Mouse (Mus musculus): ENCODE results near the gene Opalin.

Gene Opalin

GRCm38 (mm10) chr19:41076906-41077305 is at the start of gene Opalin:
Gene Opalin, minus strand, starts transcription at chr19:41077113.
- no peak for DNase-seq (ENCODE audit: extremely low spot score, low spot score)

GRCm38 (mm10) chr19:41123009-41123408 is 46.1 kb upstream of the Opalin start:
- DNase-seq (ENCODE audit: extremely low spot score, low spot score): no peak

GRCm38 (mm10) chr19:41119924-41120323 is 43.0 kb upstream of the Opalin start:
- no peak for DNase-seq (ENCODE audit: extremely low spot score, low spot score)

- no peak for DNase-seq (ENCODE audit: extremely low spot score, low spot score)
These were observed 41.4 kb upstream of the Opalin start for GRCm38 (mm10) chr19:41118346-41118745.

- DNase-seq (ENCODE audit: extremely low spot score, low spot score): no peak
These were observed 40.4 kb upstream of the Opalin start for GRCm38 (mm10) chr19:41117334-41117733.

GRCm38 (mm10) chr19:41114611-41115010 is 37.7 kb upstream of the Opalin start:
- DNase-seq (ENCODE audit: extremely low spot score, low spot score): no peak

- no peak for DNase-seq (ENCODE audit: extremely low spot score, low spot score)
These were observed 37.1 kb upstream of the Opalin start for GRCm38 (mm10) chr19:41113911-41114531.

- DNase-seq (ENCODE audit: extremely low spot score, low spot score): no peak
These were observed 35.7 kb upstream of the Opalin start for GRCm38 (mm10) chr19:41112609-41113008.

GRCm38 (mm10) chr19:41109991-41110390 is 33.1 kb upstream of the Opalin start:
- DNase-seq (ENCODE audit: extremely low spot score, low spot score): no peak

GRCm38 (mm10) chr19:41109496-41109895 is 32.6 kb upstream of the Opalin start:
- DNase-seq (ENCODE audit: extremely low spot score, low spot score): no peak

- DNase-seq (ENCODE audit: extremely low spot score, low spot score): no peak
These were observed 31.8 kb upstream of the Opalin start for GRCm38 (mm10) chr19:41108666-41109065.

- no peak for DNase-seq (ENCODE audit: extremely low spot score, low spot score)
These were observed 30.6 kb upstream of the Opalin start for GRCm38 (mm10) chr19:41107530-41107929.

- peak; percentile 42 for DNase-seq (ENCODE audit: extremely low spot score, low spot score)
These were observed 28.0 kb upstream of the Opalin start for GRCm38 (mm10) chr19:41104922-41105321.

GRCm38 (mm10) chr19:41101390-41101789 is 24.5 kb upstream of the Opalin start:
- no peak for DNase-seq (ENCODE audit: extremely low spot score, low spot score)

GRCm38 (mm10) chr19:41100863-41101262 is 23.9 kb upstream of the Opalin start:
- DNase-seq (ENCODE audit: extremely low spot score, low spot score): no peak

GRCm38 (mm10) chr19:41097038-41097437 is 20.1 kb upstream of the Opalin start:
- DNase-seq (ENCODE audit: extremely low spot score, low spot score): no peak

- no peak for DNase-seq (ENCODE audit: extremely low spot score, low spot score)
These were observed 15.0 kb upstream of the Opalin start for GRCm38 (mm10) chr19:41091901-41092300.

- DNase-seq (ENCODE audit: extremely low spot score, low spot score): peak; percentile 75
These were observed 12.9 kb upstream of the Opalin start for GRCm38 (mm10) chr19:41089833-41090232.

GRCm38 (mm10) chr19:41088491-41088890 is 11.6 kb upstream of the Opalin start:
- no peak for DNase-seq (ENCODE audit: extremely low spot score, low spot score)

GRCm38 (mm10) chr19:41087901-41088300 is 11.0 kb upstream of the Opalin start:
- no peak for DNase-seq (ENCODE audit: extremely low spot score, low spot score)

- DNase-seq (ENCODE audit: extremely low spot score, low spot score): peak; percentile 73
These were observed 9.8 kb upstream of the Opalin start for GRCm38 (mm10) chr19:41086700-41087099.

GRCm38 (mm10) chr19:41086289-41086688 is 9.4 kb upstream of the Opalin start:
- no peak for DNase-seq (ENCODE audit: extremely low spot score, low spot score)

- no peak for DNase-seq (ENCODE audit: extremely low spot score, low spot score)
These were observed 6.7 kb upstream of the Opalin start for GRCm38 (mm10) chr19:41083646-41084045.

GRCm38 (mm10) chr19:41081589-41081988 is 4.7 kb upstream of the Opalin start:
- no peak for DNase-seq (ENCODE audit: extremely low spot score, low spot score)
